ENCODE assay signal across 8 mouse cellular contexts in the genomic region with DNA sequence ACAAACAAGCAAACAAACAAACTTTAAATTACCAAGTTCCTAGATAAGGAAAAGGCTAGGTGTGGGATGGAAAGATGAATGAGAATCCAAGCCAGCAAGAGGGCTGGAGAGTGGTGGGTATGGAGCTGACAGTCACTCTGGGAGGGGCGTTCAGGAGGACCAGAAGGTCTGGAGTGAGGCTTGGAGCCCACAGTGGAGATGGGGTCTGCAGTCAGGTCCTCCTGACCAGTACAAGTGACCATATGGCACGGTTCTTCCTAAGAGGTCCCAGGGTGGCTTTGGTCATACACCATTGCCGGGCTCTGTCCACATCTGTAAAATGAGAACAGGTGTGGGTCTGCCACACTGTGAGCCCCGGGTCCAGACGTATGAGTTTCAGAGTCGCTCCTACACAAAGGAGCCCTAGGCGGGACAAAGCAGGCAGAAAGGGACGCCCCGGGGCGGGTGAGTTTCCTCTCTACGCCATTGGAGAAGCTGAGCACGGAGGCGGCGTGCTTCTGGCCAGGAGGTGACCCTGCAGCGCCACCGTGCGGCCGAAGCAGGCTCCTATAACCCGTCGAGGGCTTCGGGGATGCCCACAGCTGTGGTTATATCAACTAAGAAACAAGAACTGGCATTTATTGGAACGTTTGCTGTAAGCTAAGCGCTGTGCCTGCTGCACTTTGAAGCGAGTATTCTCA. TPM values are rescaled to one million over a fixed set of nuclear protein-coding genes. Genes with fewer than 3 reads are reported as not detected.
DNase-seq lines count a peak whose midpoint lies in the region; ATAC-seq lines count a peak whose summit lies in the region.

No protein-coding gene starts in this region.

- H3K9ac ChIP-seq in hindbrain, embryonic 11.5 days (ENCODE audit: low read depth, low read length), result peak overlapping the region; percentile 71
- H3K9ac ChIP-seq in lung, embryonic 16.5 days (ENCODE audit: low read length), result peak overlapping the region; percentile 74

- no peaks in the 10 kb centered on the region for H3K9me3 ChIP-seq in hindbrain, embryonic 11.5 days (ENCODE audit: control insufficient read depth, low read length)
- H3K9me3 ChIP-seq in lung, embryonic 16.5 days (ENCODE audit: control insufficient read depth, low read length), result no peaks in the 10 kb centered on the region

- H3K36me3 ChIP-seq in hindbrain, embryonic 11.5 days (ENCODE audit: control insufficient read depth, insufficient read depth, low read length), result no peaks in the 10 kb centered on the region
- no peaks in the 10 kb centered on the region for H3K36me3 ChIP-seq in lung, embryonic 16.5 days (ENCODE audit: control insufficient read depth, insufficient read depth, low read length)

- WGBS in hindbrain, embryonic 11.5 days, result 3% methylated on average over 24 of the region's 24 CpGs
- WGBS in lung, embryonic 16.5 days, result 3% methylated on average over 24 of the region's 24 CpGs

- peak; percentile 95 for DNase-seq in NIH3T3 (ENCODE audit: low read depth)
- peak; percentile 72 for DNase-seq in cerebellum, adult 9-11 months
- DNase-seq in frontal cortex, adult 2 months (ENCODE audit: extremely low spot score in 1 of 2, low spot score in 1 of 2), result peak; percentile 80 to 98
- peak; percentile 97 for DNase-seq in hindbrain, embryonic 11.5 days (ENCODE audit: low spot score)
- DNase-seq in layer of hippocampus, adult 9-11 months, result peak; percentile 89
- peak; percentile 94 for DNase-seq in ovary, postnatal 10 days (ENCODE audit: low spot score)
- DNase-seq in thymus, postnatal 0 days (ENCODE audit: low spot score), result peak; percentile 95

- H3K4me2 ChIP-seq in hindbrain, embryonic 11.5 days (replicated peaks; ENCODE audit: low read depth, low read length), result peak overlapping the region; percentile 58
- peak overlapping the region; percentile 74 for H3K4me2 ChIP-seq in lung, embryonic 16.5 days (ENCODE audit: low read depth, low read length)

- H3K27ac ChIP-seq in hindbrain, embryonic 11.5 days (ENCODE audit: low read depth, low read length), result no peak overlapping the region
- no peak overlapping the region for H3K27ac ChIP-seq in lung, embryonic 16.5 days (ENCODE audit: low read length)

- H3K4me1 ChIP-seq in hindbrain, embryonic 11.5 days (replicated peaks; ENCODE audit: control insufficient read depth, insufficient read depth, low read length), result peaks cover 12% of the 10 kb centered on the region
- peaks cover 19% of the 10 kb centered on the region for H3K4me1 ChIP-seq in lung, embryonic 16.5 days (replicated peaks; ENCODE audit: control insufficient read depth, insufficient read depth, low read length)

- no peaks in the 10 kb centered on the region for H3K27me3 ChIP-seq in hindbrain, embryonic 11.5 days (ENCODE audit: control insufficient read depth, insufficient read depth, low read length)
- H3K27me3 ChIP-seq in lung, embryonic 16.5 days (ENCODE audit: control insufficient read depth, insufficient read depth, low read depth, low read length), result no peaks in the 10 kb centered on the region

- ATAC-seq in hindbrain, embryonic 11.5 days (ENCODE audit: low FRiP score), result peak; percentile 91
- ATAC-seq in lung, embryonic 16.5 days (ENCODE audit: low read depth), result peak; percentile 92

- H3K4me3 ChIP-seq in hindbrain, embryonic 11.5 days (ENCODE audit: low read depth, low read length), result peak overlapping the region; percentile 21; the same call in 1 of the 2 replicates
- H3K4me3 ChIP-seq in lung, embryonic 16.5 days (ENCODE audit: low read length), result peak overlapping the region; percentile 42

RNA-seq across cellular contexts. Expression of gene Ccin, which starts 1.1 kb away (rescaled TPM):
- 0.06 TPM in 1 of 2 replicates, not detected in the other for polyA plus RNA-seq in frontal cortex, adult 2 months (2012; rRNA removed)
- 0.17 TPM in 1 of 2 replicates, not detected in the other for polyA plus RNA-seq in hindbrain, embryonic 11.5 days (2014; fragmentation: Nextera tagmentation; extraction: Ambion mirVana)
- polyA plus RNA-seq in lung, embryonic 16.5 days (2015; fragmentation: Nextera tagmentation; extraction: Ambion mirVana), result not detected in 2 replicates
- not detected in 2 replicates for polyA plus RNA-seq in thymus, postnatal 0 days (2015; fragmentation: Nextera tagmentation; extraction: Ambion mirVana)

RNA-seq across cellular contexts. Expression of gene Clta, which starts 22.1 kb away (rescaled TPM):
- 440 and 454 TPM in 2 replicates for polyA plus RNA-seq in frontal cortex, adult 2 months (2012; rRNA removed)
- 284 and 291 TPM in 2 replicates for polyA plus RNA-seq in hindbrain, embryonic 11.5 days (2014; fragmentation: Nextera tagmentation; extraction: Ambion mirVana)
- 186 and 199 TPM in 2 replicates for polyA plus RNA-seq in lung, embryonic 16.5 days (2015; fragmentation: Nextera tagmentation; extraction: Ambion mirVana)
- polyA plus RNA-seq in thymus, postnatal 0 days (2015; fragmentation: Nextera tagmentation; extraction: Ambion mirVana), result 251 and 260 TPM in 2 replicates

RNA-seq across cellular contexts. Expression of gene Glipr2, which starts 25.0 kb away (rescaled TPM):
- 4.6 and 5.4 TPM in 2 replicates for polyA plus RNA-seq in frontal cortex, adult 2 months (2012; rRNA removed)
- polyA plus RNA-seq in hindbrain, embryonic 11.5 days (2014; fragmentation: Nextera tagmentation; extraction: Ambion mirVana), result 109 and 117 TPM in 2 replicates
- 57.8 and 59.6 TPM in 2 replicates for polyA plus RNA-seq in lung, embryonic 16.5 days (2015; fragmentation: Nextera tagmentation; extraction: Ambion mirVana)
- 32.8 and 36.7 TPM in 2 replicates for polyA plus RNA-seq in thymus, postnatal 0 days (2015; fragmentation: Nextera tagmentation; extraction: Ambion mirVana)
